Mouse (Mus musculus): ENCODE data around the gene Parva. TPM values are rescaled to one million over a fixed set of nuclear protein-coding genes. Genes with fewer than 3 reads are reported as not detected.

Parva gene
- polyA plus RNA-seq, 1 experiment from 2014 or later: 65.8 TPM

- Histone ChIP-seq H3K36me3 (ENCODE audit: control insufficient read depth, insufficient read depth) (no peaks in the 10 kb centered on the region), H3K4me2 (ENCODE audit: low read depth, low read length) (no peak overlapping the region), H3K4me1 (ENCODE audit: control insufficient read depth, insufficient read depth, low read length) (peaks cover 38% of the 10 kb centered on the region), H3K9ac (ENCODE audit: low read length) (no peak overlapping the region), H3K27ac (ENCODE audit: low read length) (no peak overlapping the region), H3K9me3 (replicated peaks; ENCODE audit: control insufficient read depth, low read length) (no peaks in the 10 kb centered on the region), H3K27me3 (ENCODE audit: control insufficient read depth, insufficient read depth, low read length) (no peaks in the 10 kb centered on the region), H3K4me3 (ENCODE audit: low read length) (no peak overlapping the region)
- 42% methylated on average over 10 of the region's 10 CpGs for WGBS
- ATAC-seq (replicated peaks; ENCODE audit: extremely low read depth, insufficient read depth, low FRiP score): no peak
Measured at GRCm38 (mm10) chr7:112510336-112511048, 83.2 kb downstream of the Parva start.

- Histone ChIP-seq H3K4me3 (ENCODE audit: low read length) (no peak overlapping the region), H3K9ac (ENCODE audit: low read length) (no peak overlapping the region), H3K36me3 (ENCODE audit: control insufficient read depth, insufficient read depth) (no peaks in the 10 kb centered on the region), H3K27me3 (ENCODE audit: control insufficient read depth, insufficient read depth, low read length) (no peaks in the 10 kb centered on the region), H3K4me1 (ENCODE audit: control insufficient read depth, insufficient read depth, low read length) (peaks cover 38% of the 10 kb centered on the region), H3K9me3 (replicated peaks; ENCODE audit: control insufficient read depth, low read length) (no peaks in the 10 kb centered on the region), H3K4me2 (ENCODE audit: low read depth, low read length) (no peak overlapping the region), H3K27ac (ENCODE audit: low read length) (no peak overlapping the region)
- ATAC-seq (replicated peaks; ENCODE audit: extremely low read depth, insufficient read depth, low FRiP score): no peak
- 64% methylated on average over 8 of the region's 8 CpGs for WGBS
Measured at GRCm38 (mm10) chr7:112511309-112511708, 84.0 kb downstream of the Parva start.

DNA sequence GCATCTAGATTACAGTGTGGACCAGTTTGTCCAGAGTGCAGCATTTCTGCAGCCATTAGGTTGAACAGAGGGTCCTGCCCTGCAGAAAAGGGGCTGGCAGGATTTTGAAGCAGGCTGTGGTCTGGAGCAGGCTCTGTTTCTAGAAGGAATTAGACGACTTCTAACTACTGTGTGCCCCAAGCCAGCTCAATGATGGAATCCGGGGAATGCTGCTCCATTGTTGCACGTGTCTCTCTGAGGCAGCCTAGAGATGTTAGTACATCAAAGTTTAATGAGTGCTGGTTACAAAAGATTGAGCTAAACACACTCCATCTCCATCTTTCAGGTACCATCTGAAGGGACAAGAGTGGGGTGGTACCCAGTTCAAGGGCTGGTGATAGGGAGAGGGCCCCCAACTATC lies 85.0 kb downstream of the Parva start:
- Histone ChIP-seq H3K4me2 (ENCODE audit: low read depth, low read length) (no peak overlapping the region), H3K36me3 (ENCODE audit: control insufficient read depth, insufficient read depth) (no peaks in the 10 kb centered on the region), H3K27me3 (ENCODE audit: control insufficient read depth, insufficient read depth, low read length) (no peaks in the 10 kb centered on the region), H3K9ac (ENCODE audit: low read length) (0 out of 2 replicates have a peak overlapping the region, but pooled peaks have one; percentile 20), H3K9me3 (replicated peaks; ENCODE audit: control insufficient read depth, low read length) (no peaks in the 10 kb centered on the region), H3K4me3 (ENCODE audit: low read length) (no peak overlapping the region), H3K4me1 (ENCODE audit: control insufficient read depth, insufficient read depth, low read length) (peaks cover 37% of the 10 kb centered on the region), H3K27ac (ENCODE audit: low read length) (peak overlapping the region; percentile 37)
- peak; percentile 59; the same call in 1 of the 2 replicates for ATAC-seq (replicated peaks; ENCODE audit: extremely low read depth, insufficient read depth, low FRiP score)
- 19% methylated on average over 3 of the region's 3 CpGs for WGBS

DNA sequence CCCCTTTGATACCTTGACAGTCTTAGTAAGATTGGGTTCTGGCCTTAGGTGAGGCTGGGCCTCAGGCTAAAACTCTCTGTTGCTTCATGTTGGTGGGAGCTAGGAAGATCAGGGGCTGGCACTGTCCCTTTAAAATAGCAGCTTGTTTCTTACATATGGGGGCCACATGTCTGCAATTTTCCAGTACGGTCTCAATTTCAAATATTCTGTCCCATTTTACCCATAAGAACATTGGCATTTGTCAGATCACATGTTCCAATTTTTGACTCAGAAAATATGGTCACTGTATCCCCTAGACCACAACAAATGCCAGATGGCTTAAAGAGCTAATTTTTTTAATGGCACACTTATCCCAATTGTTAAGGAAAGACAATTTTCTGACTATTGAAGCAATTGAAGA lies 85.6 kb downstream of the Parva start:
- no peak for ATAC-seq (replicated peaks; ENCODE audit: extremely low read depth, insufficient read depth, low FRiP score)
- no peak overlapping the region for H3K9ac ChIP-seq (ENCODE audit: low read length)
- no peak overlapping the region for H3K4me3 ChIP-seq (ENCODE audit: low read length)
- peak overlapping the region; percentile 37 for H3K27ac ChIP-seq (ENCODE audit: low read length)
- H3K27me3 ChIP-seq (ENCODE audit: control insufficient read depth, insufficient read depth, low read length): no peaks in the 10 kb centered on the region
- peaks cover 35% of the 10 kb centered on the region for H3K4me1 ChIP-seq (ENCODE audit: control insufficient read depth, insufficient read depth, low read length)
- no peak overlapping the region for H3K4me2 ChIP-seq (ENCODE audit: low read depth, low read length)
- 88% methylated on average over 1 of the region's 1 CpGs for WGBS
- no peaks in the 10 kb centered on the region for H3K36me3 ChIP-seq (ENCODE audit: control insufficient read depth, insufficient read depth)
- H3K9me3 ChIP-seq (replicated peaks; ENCODE audit: control insufficient read depth, low read length): no peaks in the 10 kb centered on the region

DNA sequence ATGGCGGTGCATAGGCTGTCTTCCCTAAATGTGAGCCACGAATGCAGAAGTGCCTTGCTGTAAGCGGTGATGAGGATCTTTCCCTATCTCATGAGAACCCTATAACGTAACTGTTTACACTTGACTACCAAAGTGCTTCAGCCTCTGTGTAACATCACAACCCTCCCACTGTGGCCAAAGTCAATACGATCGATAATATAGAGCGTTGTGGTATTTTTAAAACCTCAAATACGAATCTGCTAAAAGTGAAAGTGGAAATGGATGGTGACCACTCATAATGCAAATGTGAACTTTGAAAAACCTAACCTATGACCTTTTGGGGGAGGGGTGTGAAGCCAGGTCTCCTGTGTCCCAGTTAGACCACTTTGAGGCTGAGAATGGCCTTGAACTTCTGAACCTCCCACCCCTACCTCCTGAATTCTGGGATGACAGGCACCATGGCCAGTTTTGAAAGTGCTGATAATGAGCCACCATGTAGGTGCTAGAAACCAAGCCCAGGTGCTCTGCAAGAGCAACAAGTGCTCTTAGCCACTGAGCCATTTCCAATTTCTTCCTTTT lies 87.4 kb downstream of the Parva start:
- Histone ChIP-seq H3K4me2 (ENCODE audit: low read depth, low read length) (no peak overlapping the region), H3K36me3 (ENCODE audit: control insufficient read depth, insufficient read depth) (no peaks in the 10 kb centered on the region), H3K27ac (ENCODE audit: low read length) (no peak overlapping the region), H3K9ac (ENCODE audit: low read length) (no peak overlapping the region), H3K4me1 (ENCODE audit: control insufficient read depth, insufficient read depth, low read length) (peaks cover 30% of the 10 kb centered on the region), H3K4me3 (ENCODE audit: low read length) (no peak overlapping the region), H3K9me3 (replicated peaks; ENCODE audit: control insufficient read depth, low read length) (no peaks in the 10 kb centered on the region), H3K27me3 (ENCODE audit: control insufficient read depth, insufficient read depth, low read length) (no peaks in the 10 kb centered on the region)
- ATAC-seq (replicated peaks; ENCODE audit: extremely low read depth, insufficient read depth, low FRiP score): no peak
- WGBS: 89% methylated on average over 8 of the region's 8 CpGs

DNA sequence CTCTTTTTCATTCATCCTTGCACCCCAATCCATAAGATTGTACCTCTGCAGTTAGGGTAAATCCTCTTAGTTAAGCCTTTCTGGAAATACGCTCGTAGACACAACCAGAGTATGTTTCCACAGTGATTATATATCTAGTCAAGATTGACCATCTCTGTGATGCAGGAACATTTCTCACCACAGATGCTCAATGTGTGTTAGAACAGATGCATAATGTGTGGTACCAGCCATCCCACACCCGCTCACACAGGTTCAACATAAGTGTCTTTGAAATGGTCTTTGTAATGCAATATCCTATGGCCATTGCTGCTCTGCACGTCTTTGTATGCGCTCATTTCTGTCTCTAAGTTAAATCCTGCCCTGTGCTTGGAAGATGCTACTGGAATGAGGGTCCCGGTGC lies 98.2 kb downstream of the Parva start:
- no peak for ATAC-seq (replicated peaks; ENCODE audit: extremely low read depth, insufficient read depth, low FRiP score)
- no peak overlapping the region for H3K9ac ChIP-seq (ENCODE audit: low read length)
- no peaks in the 10 kb centered on the region for H3K9me3 ChIP-seq (replicated peaks; ENCODE audit: control insufficient read depth, low read length)
- no peaks in the 10 kb centered on the region for H3K36me3 ChIP-seq (ENCODE audit: control insufficient read depth, insufficient read depth)
- H3K4me1 ChIP-seq (ENCODE audit: control insufficient read depth, insufficient read depth, low read length): peaks cover 23% of the 10 kb centered on the region
- 88% methylated on average over 6 of the region's 6 CpGs for WGBS
- no peak overlapping the region for H3K4me2 ChIP-seq (ENCODE audit: low read depth, low read length)
- H3K27me3 ChIP-seq (ENCODE audit: control insufficient read depth, insufficient read depth, low read length): no peaks in the 10 kb centered on the region
- H3K4me3 ChIP-seq (ENCODE audit: low read length): no peak overlapping the region
- H3K27ac ChIP-seq (ENCODE audit: low read length): no peak overlapping the region

DNA sequence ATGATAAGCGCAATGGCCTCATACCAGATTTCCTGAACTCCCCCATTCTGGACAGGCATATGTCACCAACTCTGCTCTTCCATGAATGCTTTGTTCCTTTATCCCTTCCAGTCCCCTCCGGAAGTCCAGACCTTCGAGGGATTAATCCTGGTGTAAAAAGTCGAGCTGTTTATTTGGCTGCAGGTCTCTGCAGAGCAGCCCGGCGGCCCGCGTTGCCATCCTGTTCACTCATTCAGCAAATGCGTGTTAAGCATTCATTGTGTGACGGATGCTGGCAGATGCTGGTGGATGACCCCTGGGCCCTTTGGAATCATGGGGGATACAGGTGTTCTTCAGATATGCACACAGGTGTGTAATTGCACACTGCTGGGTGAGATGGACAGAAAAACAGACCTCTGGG lies 98.9 kb downstream of the Parva start:
- Histone ChIP-seq H3K4me3 (ENCODE audit: low read length) (no peak overlapping the region), H3K36me3 (ENCODE audit: control insufficient read depth, insufficient read depth) (no peaks in the 10 kb centered on the region), H3K4me1 (ENCODE audit: control insufficient read depth, insufficient read depth, low read length) (peaks cover 23% of the 10 kb centered on the region), H3K27me3 (ENCODE audit: control insufficient read depth, insufficient read depth, low read length) (no peaks in the 10 kb centered on the region), H3K27ac (ENCODE audit: low read length) (no peak overlapping the region), H3K9me3 (replicated peaks; ENCODE audit: control insufficient read depth, low read length) (no peaks in the 10 kb centered on the region), H3K4me2 (ENCODE audit: low read depth, low read length) (no peak overlapping the region), H3K9ac (ENCODE audit: low read length) (no peak overlapping the region)
- ATAC-seq (replicated peaks; ENCODE audit: extremely low read depth, insufficient read depth, low FRiP score): no peak
- 68% methylated on average over 10 of the region's 10 CpGs for WGBS

DNA sequence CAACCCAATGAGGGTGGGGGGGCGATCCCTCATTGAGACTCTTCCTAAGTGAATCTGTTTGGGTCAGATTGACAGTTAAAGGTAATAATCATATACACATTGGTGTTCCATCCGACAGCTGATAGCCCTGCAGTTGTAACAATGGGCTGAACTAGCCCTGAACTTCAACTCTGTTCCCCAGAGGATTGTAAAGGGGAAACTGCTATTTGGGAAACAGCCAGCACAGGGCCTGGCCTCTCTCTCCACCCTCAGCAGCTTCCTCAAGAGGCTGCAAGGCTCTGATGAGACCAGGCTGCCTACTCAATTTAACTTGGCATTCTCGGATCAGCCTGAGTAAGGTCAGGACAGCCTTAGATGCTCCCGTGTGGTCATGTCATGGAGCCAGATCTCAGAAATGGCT lies 99.9 kb downstream of the Parva start:
- peak; percentile 55; the same call in 1 of the 2 replicates for ATAC-seq (replicated peaks; ENCODE audit: extremely low read depth, insufficient read depth, low FRiP score)
- 62% methylated on average over 4 of the region's 4 CpGs for WGBS
- H3K9me3 ChIP-seq (replicated peaks; ENCODE audit: control insufficient read depth, low read length): no peaks in the 10 kb centered on the region

GRCm38 (mm10) chr7:112528059-112528458 lies 100.8 kb downstream of the Parva start:
- WGBS: 55% methylated on average over 1 of the region's 1 CpGs
- no peak overlapping the region for H3K4me3 ChIP-seq (ENCODE audit: low read length)
- no peaks in the 10 kb centered on the region for H3K9me3 ChIP-seq (replicated peaks; ENCODE audit: control insufficient read depth, low read length)
- H3K4me2 ChIP-seq (ENCODE audit: low read depth, low read length): no peak overlapping the region
- no peak overlapping the region for H3K9ac ChIP-seq (ENCODE audit: low read length)
- peaks cover 23% of the 10 kb centered on the region for H3K4me1 ChIP-seq (ENCODE audit: control insufficient read depth, insufficient read depth, low read length)
- no peaks in the 10 kb centered on the region for H3K36me3 ChIP-seq (ENCODE audit: control insufficient read depth, insufficient read depth)
- no peaks in the 10 kb centered on the region for H3K27me3 ChIP-seq (ENCODE audit: control insufficient read depth, insufficient read depth, low read length)
- no peak; the same call in 1 of the 2 replicates for ATAC-seq (replicated peaks; ENCODE audit: extremely low read depth, insufficient read depth, low FRiP score)
- H3K27ac ChIP-seq (ENCODE audit: low read length): no peak overlapping the region; the same call in 1 of the 2 replicates

More for the DNA sequence above, 99.9 kb downstream of the Parva start:
- H3K27me3 ChIP-seq (ENCODE audit: control insufficient read depth, insufficient read depth, low read length): no peaks in the 10 kb centered on the region
- H3K4me2 ChIP-seq (ENCODE audit: low read depth, low read length): no peak overlapping the region
- no peak overlapping the region for H3K4me3 ChIP-seq (ENCODE audit: low read length)
- H3K27ac ChIP-seq (ENCODE audit: low read length): no peak overlapping the region
- H3K4me1 ChIP-seq (ENCODE audit: control insufficient read depth, insufficient read depth, low read length): peaks cover 23% of the 10 kb centered on the region
- H3K9ac ChIP-seq (ENCODE audit: low read length): no peak overlapping the region
- H3K36me3 ChIP-seq (ENCODE audit: control insufficient read depth, insufficient read depth): no peaks in the 10 kb centered on the region
